Mouse (Mus musculus): ENCODE measurements around the gene 3110070M22Rik. TPM values are rescaled to one million over a fixed set of nuclear protein-coding genes. Genes with fewer than 3 reads are reported as not detected.

The 3110070M22Rik gene
- polyA plus RNA-seq, 1 experiment from 2014 or later: 1.3 TPM

Other genes with a start within 250 kb of the 3110070M22Rik start
- gene Paip1, start 59.8 kb downstream of the 3110070M22Rik start, polyA plus RNA-seq (2016; fragmentation: Nextera tagmentation; extraction: Ambion mirVana): 115 and 138 TPM in 2 replicates
- gene 4833420G17Rik, start 25.6 kb downstream of the 3110070M22Rik start, polyA plus RNA-seq (2016; fragmentation: Nextera tagmentation; extraction: Ambion mirVana): 68.0 and 73.6 TPM in 2 replicates
- 1.9 and 2.7 TPM in 2 replicates for gene Tmem267, start 344 bp downstream of the 3110070M22Rik start, polyA plus RNA-seq (2016; fragmentation: Nextera tagmentation; extraction: Ambion mirVana)
- 0.10 and 0.11 TPM in 2 replicates for gene Ccl28, start 135.4 kb upstream of the 3110070M22Rik start, polyA plus RNA-seq (2016; fragmentation: Nextera tagmentation; extraction: Ambion mirVana)
- 404 and 439 TPM in 2 replicates for gene Hmgcs1, start 202.0 kb upstream of the 3110070M22Rik start, polyA plus RNA-seq (2016; fragmentation: Nextera tagmentation; extraction: Ambion mirVana)

Measured in midbrain, embryonic 10.5 days (tissue).